Mouse (Mus musculus) lung, postnatal 0 days (tissue): Measurements from ENCODE around the gene Sqor.

Experiments
- CTCF ChIP-seq: IDR thresholded peaks from 2 replicates; pipeline ENCODE4 v1.5.1; 2016; ENCODE audit warnings: antibody characterized with exemption, mild to moderate bottlenecking
- EP300 ChIP-seq: IDR thresholded peaks from 2 replicates; pipeline ENCODE4 v1.6.1; 2016; ENCODE audit warnings: antibody characterized with exemption, mild to moderate bottlenecking, control low read depth

DNA sequence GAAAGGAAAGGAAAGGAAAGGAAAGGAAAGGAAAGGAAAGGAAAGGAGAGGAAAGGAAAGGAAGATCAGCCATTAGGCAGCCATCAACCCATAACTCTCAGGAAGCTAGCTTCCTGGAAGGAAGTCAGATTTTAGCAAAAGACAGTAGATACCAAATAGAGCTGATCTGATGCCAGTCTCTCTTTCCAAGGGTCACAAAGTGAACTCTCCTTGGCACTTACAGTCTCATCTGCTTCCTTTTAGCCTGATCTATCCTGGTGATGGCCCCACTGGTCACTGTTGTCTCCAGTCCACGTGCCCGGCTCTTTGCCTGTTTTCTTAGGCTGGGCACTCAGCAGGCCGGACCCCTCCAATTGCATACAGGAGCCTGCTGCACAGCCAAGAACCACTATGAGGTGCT is 19.7 kb downstream of the Sqor start:
- TF ChIP-seq CTCF, result no peak
- no peak for TF ChIP-seq EP300
